Mouse (Mus musculus): ENCODE results near the gene Timeless. TPM values are rescaled to one million over a fixed set of nuclear protein-coding genes. Genes with fewer than 3 reads are reported as not detected.
"Not testable (repeated sequence)": the region's sequence is repeated elsewhere in the genome, so short reads cannot be mapped to it uniquely, and the experiment has no call there.

The Timeless gene
- polyA plus RNA-seq, 1 experiment from 2014 or later: 80.9 TPM

DNA sequence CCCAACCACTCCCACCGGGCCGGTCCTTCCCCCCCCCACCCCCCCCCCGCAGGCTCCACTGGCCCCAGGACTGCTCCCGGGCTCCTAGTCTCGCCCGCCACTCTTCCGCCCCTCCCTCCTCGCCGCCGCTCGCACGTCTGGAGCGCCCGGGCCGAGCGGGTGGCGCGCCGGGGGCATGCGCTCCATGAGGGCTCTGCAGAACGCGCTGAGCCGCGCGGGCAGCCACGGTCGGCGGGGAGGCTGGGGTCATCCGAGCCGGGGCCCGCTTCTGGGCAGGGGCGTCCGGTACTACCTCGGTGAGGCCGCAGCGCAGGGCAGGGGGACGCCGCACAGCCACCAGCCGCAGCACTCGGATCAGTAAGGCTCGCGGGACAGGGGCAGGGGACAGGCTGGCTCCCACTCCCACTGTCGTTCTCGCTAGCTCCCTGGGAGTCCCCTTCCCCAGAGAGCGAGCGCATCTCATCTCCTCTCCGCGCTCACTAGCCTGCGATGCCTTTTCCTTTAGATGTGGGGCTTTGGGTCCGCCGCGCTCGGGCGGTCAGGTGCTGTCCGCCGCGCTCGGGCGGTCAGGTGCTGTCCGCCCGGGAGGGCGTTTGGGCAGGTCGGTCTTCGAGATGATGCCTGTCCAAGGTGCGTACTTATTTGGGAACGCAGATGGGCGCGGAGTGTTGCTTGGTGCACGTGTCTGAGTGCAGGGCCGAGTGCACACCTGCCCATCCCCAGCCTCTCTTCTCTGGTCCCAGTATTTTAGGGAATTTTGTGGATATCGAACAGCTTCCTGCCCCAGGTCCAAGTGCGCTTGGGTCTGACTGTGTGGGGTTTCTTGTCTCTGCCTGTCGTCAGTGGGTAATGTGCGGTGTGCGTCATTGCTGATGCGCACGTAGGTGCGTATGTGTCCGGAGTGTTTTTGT is 37.1 kb upstream of the Timeless start:
- WGBS: under 1% methylated on average over 69 of the region's 79 CpGs
- H3K4me3 ChIP-seq: peak overlapping the region; percentile 69
- no peak overlapping the region for H3K27ac ChIP-seq
- peak overlapping the region; percentile 63 for H3K9ac ChIP-seq
- H3K9me3 ChIP-seq: no peaks in the 10 kb centered on the region
- H3K36me3 ChIP-seq: no peaks in the 10 kb centered on the region
- ATAC-seq (ENCODE audit: insufficient number of reproducible peaks, insufficient read depth, low FRiP score, low TSS enrichment): peak; percentile 91
- peak overlapping the region; percentile 98 for H3K4me2 ChIP-seq (replicated peaks)
- H3K4me1 ChIP-seq: peaks cover 10% of the 10 kb centered on the region; the same call in 1 of the 2 replicates
- peaks cover 25% of the 10 kb centered on the region for H3K27me3 ChIP-seq

DNA sequence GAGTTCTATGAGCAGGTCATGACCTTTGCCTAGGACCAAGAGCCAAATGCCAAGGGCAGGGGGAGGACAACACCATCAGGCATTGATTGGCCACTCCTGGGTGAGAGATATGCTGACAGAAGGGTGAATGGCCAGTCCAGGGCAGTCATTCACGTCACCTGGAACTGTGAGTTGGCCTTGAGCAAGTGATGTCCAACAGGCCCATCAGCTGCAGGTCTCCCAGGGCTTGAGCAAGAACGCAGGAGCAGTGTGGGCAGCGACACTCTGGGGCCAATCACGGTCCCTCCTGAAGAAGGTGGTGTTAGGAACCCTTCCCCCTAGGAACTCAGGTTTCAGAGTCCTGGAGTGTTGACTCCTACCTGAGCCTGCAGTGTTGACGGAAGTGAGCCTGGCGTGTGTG is 30.0 kb upstream of the Timeless start:
- Histone ChIP-seq H3K4me1 (no peaks in the 10 kb centered on the region), H3K27me3 (peaks cover 4% of the 10 kb centered on the region; the same call in 1 of the 2 replicates), H3K9ac (no peak overlapping the region), H3K4me3 (no peak overlapping the region), H3K36me3 (0 out of 2 replicates have a peak, but pooled peaks cover 3% of the 10 kb centered on the region), H3K27ac (no peak overlapping the region), H3K4me2 (replicated peaks) (no peak overlapping the region), H3K9me3 (no peaks in the 10 kb centered on the region)
- ATAC-seq (ENCODE audit: insufficient number of reproducible peaks, insufficient read depth, low FRiP score, low TSS enrichment): no peak
- WGBS: 68% methylated on average over 6 of the region's 6 CpGs

DNA sequence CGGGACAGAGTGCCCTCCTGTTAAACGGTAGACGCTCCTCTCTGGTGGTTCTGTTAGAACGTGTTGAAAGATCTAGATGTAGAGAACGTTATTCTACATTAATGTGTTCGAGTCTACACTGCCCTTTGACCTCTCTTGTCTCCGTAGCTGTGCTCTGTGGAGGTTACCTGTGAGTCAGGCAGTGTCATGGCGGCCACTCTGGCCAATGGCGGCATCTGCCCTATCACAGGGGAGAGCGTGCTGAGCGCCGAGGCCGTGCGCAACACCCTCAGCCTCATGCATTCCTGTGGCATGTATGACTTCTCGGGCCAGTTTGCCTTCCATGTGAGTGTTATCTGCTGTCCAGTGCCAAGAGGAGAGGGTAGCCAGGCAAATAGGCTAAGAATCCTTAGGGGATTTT is 26.9 kb upstream of the Timeless start:
- Histone ChIP-seq H3K4me2 (replicated peaks) (no peak overlapping the region), H3K9ac (no peak overlapping the region), H3K4me3 (no peak overlapping the region), H3K4me1 (no peaks in the 10 kb centered on the region), H3K9me3 (no peaks in the 10 kb centered on the region), H3K27ac (no peak overlapping the region), H3K36me3 (0 out of 2 replicates have a peak, but pooled peaks cover 3% of the 10 kb centered on the region), H3K27me3 (no peaks in the 10 kb centered on the region)
- WGBS: 85% methylated on average over 15 of the region's 15 CpGs
- ATAC-seq (ENCODE audit: insufficient number of reproducible peaks, insufficient read depth, low FRiP score, low TSS enrichment): no peak

DNA sequence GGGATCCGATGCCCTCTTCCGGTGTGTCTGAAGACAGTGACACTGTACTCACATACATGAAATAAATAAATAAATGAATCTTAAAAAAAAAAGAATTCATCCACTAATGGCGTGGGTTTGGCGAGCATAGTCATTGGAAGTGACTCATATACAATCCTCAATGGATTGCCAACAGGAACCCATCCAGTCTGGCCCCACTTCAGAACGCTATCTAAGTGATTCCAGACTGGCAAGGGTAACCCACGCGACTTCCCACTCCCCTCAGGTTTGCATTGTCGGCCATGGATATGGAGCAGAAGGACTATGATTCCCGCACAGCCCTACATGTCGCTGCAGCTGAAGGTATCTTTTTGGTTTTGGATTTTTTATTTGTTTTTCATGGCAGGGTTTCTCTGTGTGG is 23.5 kb upstream of the Timeless start:
- Histone ChIP-seq H3K27me3 (no peaks in the 10 kb centered on the region), H3K4me2 (replicated peaks) (no peak overlapping the region), H3K9ac (no peak overlapping the region), H3K9me3 (no peaks in the 10 kb centered on the region), H3K4me1 (peaks cover 9% of the 10 kb centered on the region), H3K36me3 (0 out of 2 replicates have a peak, but pooled peaks cover 3% of the 10 kb centered on the region), H3K4me3 (no peak overlapping the region), H3K27ac (no peak overlapping the region)
- no peak for ATAC-seq (ENCODE audit: insufficient number of reproducible peaks, insufficient read depth, low FRiP score, low TSS enrichment)
- 91% methylated on average over 10 of the region's 10 CpGs for WGBS

DNA sequence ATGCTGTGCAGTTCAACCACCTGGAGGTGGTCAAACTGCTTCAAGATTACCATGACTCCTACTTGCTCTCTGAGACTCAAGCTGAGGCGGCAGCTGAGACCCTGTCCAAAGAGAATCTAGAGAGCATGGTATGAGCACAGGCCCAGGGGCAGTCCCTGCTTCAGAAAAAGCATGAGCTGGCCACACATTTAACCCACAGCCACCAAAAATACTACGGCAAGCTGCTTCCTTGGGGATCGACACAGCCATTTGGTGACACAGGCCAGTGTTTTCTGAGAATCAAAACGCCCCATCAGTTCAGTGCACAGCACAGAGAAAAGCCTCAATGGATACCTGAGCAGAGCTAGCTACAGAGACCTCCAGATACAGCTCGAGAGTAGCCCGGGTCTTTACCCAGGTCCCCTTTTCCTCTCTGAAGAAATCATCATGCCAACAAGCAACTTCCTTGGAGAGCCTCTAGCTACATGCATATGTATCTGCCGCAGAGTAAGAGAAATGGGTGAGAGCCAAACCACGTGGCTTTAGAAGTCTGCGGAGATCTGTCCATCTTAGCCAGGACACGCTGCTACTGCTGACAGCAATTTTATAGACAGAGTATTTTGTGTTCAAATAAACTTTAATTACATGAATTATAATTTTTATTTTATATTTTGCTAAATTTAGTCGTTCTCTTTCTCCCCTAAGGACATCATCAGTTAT is 22.4 kb upstream of the Timeless start:
- 89% methylated on average over 11 of the region's 11 CpGs for WGBS
- 0 out of 2 replicates have a peak, but pooled peaks cover 3% of the 10 kb centered on the region for H3K36me3 ChIP-seq
- no peak overlapping the region for H3K27ac ChIP-seq
- peaks cover 9% of the 10 kb centered on the region for H3K4me1 ChIP-seq
- H3K9ac ChIP-seq: no peak overlapping the region
- no peak overlapping the region for H3K4me3 ChIP-seq
- no peak overlapping the region for H3K4me2 ChIP-seq (replicated peaks)
- H3K9me3 ChIP-seq: no peaks in the 10 kb centered on the region
- H3K27me3 ChIP-seq: peaks cover 5% of the 10 kb centered on the region; the same call in 1 of the 2 replicates
- no peak for ATAC-seq (ENCODE audit: insufficient number of reproducible peaks, insufficient read depth, low FRiP score, low TSS enrichment)

DNA sequence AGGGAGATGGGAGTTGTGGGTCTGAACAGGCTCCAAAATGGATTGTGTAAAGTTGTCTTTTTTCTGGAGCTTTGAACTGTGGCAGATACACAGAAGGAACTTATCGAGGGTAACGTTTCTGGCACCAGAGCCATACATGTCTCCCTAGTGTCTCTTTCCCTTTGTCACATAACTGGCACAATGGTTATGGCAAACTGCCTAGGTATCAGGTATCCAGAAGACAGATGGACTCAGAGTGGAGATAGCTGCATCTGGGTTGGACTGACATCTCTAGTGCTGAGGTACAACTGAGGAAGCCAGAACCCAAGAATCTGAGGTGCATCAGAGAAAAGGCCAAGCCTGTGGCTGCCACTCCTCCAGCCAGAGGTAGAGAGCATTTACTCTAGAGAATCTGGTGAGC is 21.7 kb upstream of the Timeless start:
- Histone ChIP-seq H3K9ac (no peak overlapping the region), H3K9me3 (no peaks in the 10 kb centered on the region), H3K4me3 (no peak overlapping the region), H3K36me3 (0 out of 2 replicates have a peak, but pooled peaks cover 3% of the 10 kb centered on the region), H3K27ac (0 out of 2 replicates have a peak overlapping the region, but pooled peaks have one; percentile 25), H3K4me2 (replicated peaks) (peak overlapping the region; percentile 67; the same call in 1 of the 2 replicates), H3K27me3 (peaks cover 5% of the 10 kb centered on the region; the same call in 1 of the 2 replicates), H3K4me1 (peaks cover 9% of the 10 kb centered on the region)
- no peak for ATAC-seq (ENCODE audit: insufficient number of reproducible peaks, insufficient read depth, low FRiP score, low TSS enrichment)
- 91% methylated on average over 2 of the region's 2 CpGs for WGBS

DNA sequence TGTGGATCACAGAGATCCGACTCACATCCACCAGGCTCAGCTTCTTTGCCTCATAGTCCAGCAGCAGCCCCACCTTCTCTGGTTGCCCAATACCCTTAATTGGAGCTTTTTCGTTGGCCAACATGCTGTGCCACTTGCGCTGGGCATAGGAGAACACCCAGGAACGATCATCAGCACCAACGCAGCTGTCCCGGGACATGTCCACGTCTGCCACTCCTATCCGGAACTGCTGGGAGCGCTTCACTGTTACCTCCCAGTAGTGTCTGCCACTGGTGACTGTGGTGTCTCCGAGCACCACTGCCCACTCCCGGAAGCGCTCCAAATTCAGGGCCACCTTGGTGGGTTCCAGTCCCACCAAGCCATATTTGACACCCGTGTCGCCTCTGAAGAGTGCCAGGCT is 20.9 kb upstream of the Timeless start:
- H3K36me3 ChIP-seq: 0 out of 2 replicates have a peak, but pooled peaks cover 3% of the 10 kb centered on the region
- peak; percentile 48; the same call in 1 of the 2 replicates for ATAC-seq (ENCODE audit: insufficient number of reproducible peaks, insufficient read depth, low FRiP score, low TSS enrichment)
- H3K9me3 ChIP-seq: no peaks in the 10 kb centered on the region
- H3K4me1 ChIP-seq: peaks cover 9% of the 10 kb centered on the region
- H3K9ac ChIP-seq: peak overlapping the region; percentile 56
- 26% methylated on average over 14 of the region's 14 CpGs for WGBS
- peak overlapping the region; percentile 58 for H3K4me3 ChIP-seq
- H3K27me3 ChIP-seq: peaks cover 5% of the 10 kb centered on the region; the same call in 1 of the 2 replicates
- no peak overlapping the region for H3K27ac ChIP-seq
- peak overlapping the region; percentile 67 for H3K4me2 ChIP-seq (replicated peaks)

DNA sequence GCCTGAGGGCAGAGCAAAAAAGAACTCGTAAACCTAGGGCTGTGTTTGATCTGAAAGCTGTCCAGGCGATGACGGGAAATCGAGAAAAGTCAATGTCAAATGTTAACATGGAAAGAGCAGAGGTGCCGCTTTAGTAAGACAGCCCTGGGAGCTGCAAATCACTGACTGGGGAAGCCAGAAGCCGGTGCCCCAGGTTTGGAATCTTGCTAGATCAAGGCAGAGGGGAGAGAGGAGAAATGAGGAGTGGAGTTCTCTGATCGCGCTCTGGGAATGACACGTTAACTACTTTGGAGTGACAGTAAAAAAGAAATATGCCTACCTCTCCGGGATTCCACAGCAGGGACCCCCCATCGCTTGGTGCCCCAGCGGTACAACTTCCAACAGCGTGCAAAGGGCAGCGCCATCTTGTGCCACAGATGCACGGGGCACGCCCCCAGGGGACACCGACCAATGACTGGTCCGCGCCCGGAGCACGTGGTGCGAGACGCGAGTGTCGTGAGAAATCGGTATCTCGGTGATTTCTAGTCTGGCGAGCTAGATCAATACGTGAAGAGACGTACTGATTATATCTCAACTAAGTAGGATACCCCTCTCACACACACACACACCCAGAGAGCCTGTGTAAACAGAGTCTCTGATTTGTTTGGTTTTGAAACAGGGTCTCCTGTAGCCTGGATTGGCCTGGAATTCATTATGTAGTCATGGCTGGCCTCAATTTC is 20.3 kb upstream of the Timeless start, which contains the start of gene Spryd4:
Gene Spryd4, minus strand, starts transcription at position 418 of the 719 bp plus-strand sequence.
- Histone ChIP-seq H3K4me1 (peaks cover 9% of the 10 kb centered on the region), H3K27ac (no peak within 1 kb of the TSS), H3K4me3 (peak within 1 kb of the TSS; percentile 58), H3K4me2 (replicated peaks) (peak within 1 kb of the TSS; percentile 67), H3K9me3 (no peaks in the 10 kb centered on the region), H3K9ac (peak within 1 kb of the TSS; percentile 56), H3K36me3 (no peaks in the 10 kb centered on the region), H3K27me3 (peaks cover 5% of the 10 kb centered on the region; the same call in 1 of the 2 replicates)
- ATAC-seq (ENCODE audit: insufficient number of reproducible peaks, insufficient read depth, low FRiP score, low TSS enrichment): peak; percentile 83; the same call in 1 of the 2 replicates
- under 1% methylated on average over 30 of the region's 30 CpGs for WGBS

DNA sequence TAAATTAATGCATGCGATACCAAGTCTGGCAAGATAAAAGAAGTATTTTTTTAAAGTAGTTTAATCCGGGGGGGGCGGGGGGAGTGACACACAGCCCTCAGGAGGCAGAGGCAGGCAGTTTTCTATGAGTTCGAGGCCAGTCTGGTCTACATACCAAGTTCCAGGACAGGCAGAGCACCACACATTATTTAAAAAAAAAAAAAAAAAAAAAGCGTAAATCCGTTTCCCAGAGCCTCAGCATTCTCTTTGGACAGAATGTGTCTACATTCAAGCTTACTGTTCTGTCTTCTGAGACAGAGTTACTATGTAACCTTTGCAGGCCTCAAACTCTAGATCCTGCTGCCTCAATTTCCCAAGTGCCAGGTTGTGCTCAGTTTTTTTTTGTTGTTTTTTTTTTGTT is 19.7 kb upstream of the Timeless start:
- Histone ChIP-seq H3K9me3 (no peaks in the 10 kb centered on the region), H3K4me2 (replicated peaks) (peak overlapping the region; percentile 67), H3K9ac (no peak overlapping the region; the same call in 1 of the 2 replicates), H3K4me3 (peak overlapping the region; percentile 58), H3K36me3 (no peaks in the 10 kb centered on the region), H3K4me1 (peaks cover 9% of the 10 kb centered on the region), H3K27me3 (peaks cover 5% of the 10 kb centered on the region; the same call in 1 of the 2 replicates), H3K27ac (no peak overlapping the region)
- ATAC-seq (ENCODE audit: insufficient number of reproducible peaks, insufficient read depth, low FRiP score, low TSS enrichment): no peak
- WGBS: 48% methylated on average over 6 of the region's 6 CpGs

DNA sequence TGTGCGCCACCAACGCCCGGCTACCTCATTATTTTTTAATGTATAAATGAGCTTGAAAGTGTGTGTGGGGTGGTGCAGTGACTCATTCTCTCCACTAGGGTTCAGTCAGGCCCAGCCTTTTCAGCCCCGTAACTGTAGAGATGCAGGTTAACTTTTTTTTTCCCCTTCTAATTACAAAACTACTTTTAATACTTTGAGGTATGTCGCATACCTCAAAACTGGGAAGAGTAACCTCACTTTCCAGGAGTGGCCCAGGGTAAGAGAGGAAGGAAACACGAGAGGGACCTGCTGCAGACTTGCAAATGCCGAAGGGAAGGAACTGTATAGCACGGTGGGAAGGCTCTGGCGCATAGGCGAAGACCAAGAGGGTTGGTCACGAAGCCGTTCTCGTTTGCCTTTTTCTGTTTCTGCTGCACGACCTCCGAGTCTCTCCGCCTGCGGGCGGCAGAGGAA is 19.0 kb upstream of the Timeless start:
- 0 out of 2 replicates have a peak, but pooled peaks have one; percentile 38 for ATAC-seq (ENCODE audit: insufficient number of reproducible peaks, insufficient read depth, low FRiP score, low TSS enrichment)
- H3K9ac ChIP-seq: peak overlapping the region; percentile 27; the same call in 1 of the 2 replicates
- no peaks in the 10 kb centered on the region for H3K36me3 ChIP-seq
- 2% methylated on average over 18 of the region's 18 CpGs for WGBS
- peaks cover 9% of the 10 kb centered on the region for H3K4me1 ChIP-seq
- H3K27me3 ChIP-seq: peaks cover 5% of the 10 kb centered on the region; the same call in 1 of the 2 replicates
- 0 out of 2 replicates have a peak overlapping the region, but pooled peaks have one; percentile 3 for H3K27ac ChIP-seq
- H3K9me3 ChIP-seq: no peaks in the 10 kb centered on the region
- H3K4me2 ChIP-seq (replicated peaks): peak overlapping the region; percentile 59
- peak overlapping the region; percentile 31 for H3K4me3 ChIP-seq

DNA sequence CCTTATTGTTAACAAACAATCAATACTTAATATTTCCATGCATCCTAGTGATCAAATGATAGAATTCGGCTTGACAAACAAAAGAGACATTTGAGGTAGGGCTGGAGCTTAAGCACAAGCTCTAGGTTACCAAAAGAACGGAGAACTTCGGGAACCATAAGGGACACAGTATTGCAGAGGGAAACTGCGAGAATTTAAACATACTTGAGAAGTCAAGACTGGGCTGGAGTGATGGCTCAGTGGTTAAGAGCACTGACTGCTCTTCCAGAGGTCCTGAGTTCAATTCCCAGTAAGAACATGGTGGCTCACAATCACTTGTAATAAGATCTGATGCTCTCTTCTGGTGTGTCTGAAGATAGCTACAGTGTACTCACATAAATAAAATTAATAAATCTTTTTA is 17.8 kb upstream of the Timeless start:
- not testable (repeated sequence) for H3K9ac ChIP-seq; H3K27ac ChIP-seq; H3K9me3 ChIP-seq; H3K4me3 ChIP-seq; H3K27me3 ChIP-seq; H3K36me3 ChIP-seq; ATAC-seq (ENCODE audit: insufficient number of reproducible peaks, insufficient read depth, low FRiP score, low TSS enrichment); H3K4me1 ChIP-seq; H3K4me2 ChIP-seq (replicated peaks)
- 93% methylated on average over 4 of the region's 4 CpGs for WGBS
